Comparison of ENCODE assay signal across 26 mouse cellular contexts in the genomic region with DNA sequence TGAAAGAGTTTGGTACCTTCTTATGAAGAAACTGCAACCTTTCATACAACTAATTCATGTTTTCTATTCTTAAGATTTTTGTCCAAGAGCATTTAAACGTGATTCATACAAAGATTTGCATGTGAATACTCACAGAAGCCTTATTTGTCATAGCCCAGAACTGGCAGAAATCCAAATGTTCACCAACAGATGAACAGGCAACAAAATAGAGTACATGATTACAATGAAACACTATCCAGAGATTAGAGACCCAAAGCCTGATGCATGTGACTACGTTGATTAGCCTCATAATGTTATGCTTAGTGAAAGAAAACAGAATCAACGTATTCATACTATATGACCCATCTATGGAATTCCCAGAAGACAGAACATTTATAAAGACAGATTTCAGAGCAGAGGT.
DNase-seq lines count a peak whose midpoint lies in the region; ATAC-seq and TF ChIP-seq lines count a peak whose summit lies in the region.
"Had no signal": no experiment of that assay in that cellular context is flagged by ENCODE, and none has a peak within 500 bp of the region (broad histone marks: within the 10 kb centered on the region; RNA-seq: fewer than 3 reads in every experiment).

No protein-coding gene starts in this region.

- no peaks in the 10 kb centered on the region for H3K9me3 ChIP-seq in forebrain, embryonic 14.5 days (replicated peaks; ENCODE audit: control insufficient read depth, low read length)
- H3K9me3 ChIP-seq in forebrain, embryonic 11.5 days (ENCODE audit: control insufficient read depth, low read length) = no peaks in the 10 kb centered on the region
- H3K9me3 ChIP-seq in midbrain, embryonic 14.5 days (ENCODE audit: control insufficient read depth, low read length) = no peaks in the 10 kb centered on the region
- no peaks in the 10 kb centered on the region for H3K9me3 ChIP-seq in midbrain, postnatal 0 days (ENCODE audit: low read length)
- H3K9me3 ChIP-seq: embryonic facial prominence, embryonic 10.5 days; embryonic facial prominence, embryonic 12.5 days; forebrain, embryonic 12.5 days; G1E had no signal

- no peak for TF ChIP-seq CTCF in midbrain, postnatal 0 days (IDR thresholded peaks at IDR 0.05)
- TF ChIP-seq CTCF in brain, embryonic 14.5 days (IDR thresholded peaks at IDR 0.05; ENCODE audit: borderline replicate concordance, extremely low read depth, insufficient read depth, insufficient read length) = no peak

- H3K9ac ChIP-seq in forebrain, embryonic 14.5 days (ENCODE audit: low read length) = no peak overlapping the region
- H3K9ac ChIP-seq in forebrain, embryonic 11.5 days (ENCODE audit: low read length) = no peak overlapping the region
- H3K9ac ChIP-seq in midbrain, embryonic 14.5 days (replicated peaks; ENCODE audit: low read length) = no peak overlapping the region
- no peak overlapping the region for H3K9ac ChIP-seq in midbrain, postnatal 0 days (replicated peaks; ENCODE audit: low read length, poor library complexity, severe bottlenecking)
- H3K9ac ChIP-seq: embryonic facial prominence, embryonic 12.5 days; forebrain, embryonic 12.5 days had no signal

- H3K4me3 ChIP-seq in forebrain, embryonic 14.5 days (ENCODE audit: low read depth, low read length) = no peak overlapping the region
- H3K4me3 ChIP-seq in forebrain, embryonic 11.5 days (ENCODE audit: low read depth, low read length) = no peak overlapping the region
- H3K4me3 ChIP-seq in midbrain, embryonic 14.5 days (replicated peaks; ENCODE audit: low read depth, low read length) = no peak overlapping the region
- no peak overlapping the region for H3K4me3 ChIP-seq in midbrain, postnatal 0 days (ENCODE audit: low read depth, low read length)
- H3K4me3 ChIP-seq: embryonic facial prominence, embryonic 10.5 days; embryonic facial prominence, embryonic 12.5 days; forebrain, embryonic 12.5 days; gastrocnemius, adult 2 months had no signal

- no peak overlapping the region for H3K27ac ChIP-seq in forebrain, embryonic 14.5 days (ENCODE audit: low read depth, low read length)
- no peak overlapping the region for H3K27ac ChIP-seq in forebrain, embryonic 11.5 days (ENCODE audit: low read depth, low read length)
- H3K27ac ChIP-seq in midbrain, embryonic 14.5 days (replicated peaks; ENCODE audit: low read depth, low read length) = no peak overlapping the region
- no peak overlapping the region for H3K27ac ChIP-seq in midbrain, postnatal 0 days (ENCODE audit: low read depth, low read length)
- H3K27ac ChIP-seq: embryonic facial prominence, embryonic 10.5 days; embryonic facial prominence, embryonic 12.5 days; forebrain, embryonic 12.5 days; gastrocnemius, adult 2 months had no signal

- no peak for TF ChIP-seq POLR2A in brain, embryonic 14.5 days (IDR thresholded peaks at IDR 0.05; ENCODE audit: borderline replicate concordance, extremely low read depth, insufficient read depth, insufficient read length, poor library complexity, severe bottlenecking)

- no peaks in the 10 kb centered on the region for H3K27me3 ChIP-seq in forebrain, embryonic 14.5 days (replicated peaks; ENCODE audit: control insufficient read depth, insufficient read depth, low read length)
- H3K27me3 ChIP-seq in forebrain, embryonic 11.5 days (ENCODE audit: control insufficient read depth, insufficient read depth, low read length) = no peaks in the 10 kb centered on the region
- no peaks in the 10 kb centered on the region for H3K27me3 ChIP-seq in midbrain, embryonic 14.5 days (ENCODE audit: control insufficient read depth, insufficient read depth, low read length)
- no peaks in the 10 kb centered on the region for H3K27me3 ChIP-seq in midbrain, postnatal 0 days (ENCODE audit: insufficient read depth, low read length)
- H3K27me3 ChIP-seq: CH12.LX; embryonic facial prominence, embryonic 12.5 days; forebrain, embryonic 12.5 days; Patski had no signal

- H3K4me1 ChIP-seq in forebrain, embryonic 14.5 days (ENCODE audit: control insufficient read depth, insufficient read depth, low read length) = no peaks in the 10 kb centered on the region
- no peaks in the 10 kb centered on the region for H3K4me1 ChIP-seq in forebrain, embryonic 11.5 days (replicated peaks; ENCODE audit: control insufficient read depth, insufficient read depth, low read length)
- no peaks in the 10 kb centered on the region for H3K4me1 ChIP-seq in midbrain, embryonic 14.5 days (ENCODE audit: control insufficient read depth, insufficient read depth, low read length)
- no peaks in the 10 kb centered on the region for H3K4me1 ChIP-seq in midbrain, postnatal 0 days (ENCODE audit: insufficient read depth, low read length)
- H3K4me1 ChIP-seq: embryonic facial prominence, embryonic 10.5 days; embryonic facial prominence, embryonic 12.5 days; forebrain, embryonic 12.5 days had no signal

- 20% methylated on average over 3 of the region's 3 CpGs for WGBS in forebrain, embryonic 14.5 days
- WGBS in forebrain, embryonic 11.5 days = 75% methylated on average over 3 of the region's 3 CpGs
- 42% methylated on average over 3 of the region's 3 CpGs for WGBS in midbrain, embryonic 14.5 days
- WGBS in midbrain, postnatal 0 days = 42% methylated on average over 3 of the region's 3 CpGs

- H3K36me3 ChIP-seq in forebrain, embryonic 14.5 days (ENCODE audit: control insufficient read depth, insufficient read depth, low read length) = no peaks in the 10 kb centered on the region
- H3K36me3 ChIP-seq in forebrain, embryonic 11.5 days (ENCODE audit: control insufficient read depth, insufficient read depth, low read length) = no peaks in the 10 kb centered on the region
- no peaks in the 10 kb centered on the region for H3K36me3 ChIP-seq in midbrain, embryonic 14.5 days (ENCODE audit: control insufficient read depth, insufficient read depth, low read length)
- H3K36me3 ChIP-seq in midbrain, postnatal 0 days (ENCODE audit: insufficient read depth, low read length) = no peaks in the 10 kb centered on the region
- H3K36me3 ChIP-seq: embryonic facial prominence, embryonic 10.5 days; embryonic facial prominence, embryonic 12.5 days; forebrain, embryonic 12.5 days; G1E had no signal

- H3K4me2 ChIP-seq in forebrain, embryonic 14.5 days (ENCODE audit: low read length) = no peak overlapping the region
- H3K4me2 ChIP-seq in forebrain, embryonic 11.5 days (ENCODE audit: low read depth, low read length, severe bottlenecking) = no peak overlapping the region
- no peak overlapping the region for H3K4me2 ChIP-seq in midbrain, embryonic 14.5 days (ENCODE audit: low read length)
- no peak overlapping the region for H3K4me2 ChIP-seq in midbrain, postnatal 0 days (ENCODE audit: low read depth, low read length, poor library complexity, severe bottlenecking)
- H3K4me2 ChIP-seq: embryonic facial prominence, embryonic 12.5 days; forebrain, embryonic 12.5 days had no signal

- ATAC-seq in forebrain, embryonic 14.5 days = peak; percentile 52; the same call in 1 of the 2 replicates
- ATAC-seq in forebrain, embryonic 11.5 days (replicated peaks; ENCODE audit: low FRiP score) = no peak
- ATAC-seq in midbrain, embryonic 14.5 days (ENCODE audit: low FRiP score, low TSS enrichment) = no peak
- no peak for ATAC-seq in midbrain, postnatal 0 days (ENCODE audit: low FRiP score)
- ATAC-seq: activated CD4-positive, CD25-positive, alpha-beta regulatory T cell, adult 4 months; CD4-positive, CD25-positive, alpha-beta regulatory T cell, adult 4 months; Patski had no signal

- peak; percentile 51 for DNase-seq in forebrain, embryonic 14.5 days (ENCODE audit: low spot score)
- no peak for DNase-seq in forebrain, embryonic 11.5 days (ENCODE audit: low spot score)
- peak; percentile 14 for DNase-seq in midbrain, embryonic 14.5 days
- DNase-seq in midbrain, postnatal 0 days (ENCODE audit: low spot score) = no peak
- DNase-seq in NIH3T3 (ENCODE audit: low read depth) (peak; percentile 8), MN1 (ENCODE audit: low spot score) (no peak)
- peak; percentile 69 for DNase-seq in brain, embryonic 14.5 days (ENCODE audit: low read depth)
- no peak for DNase-seq in gastrocnemius, adult 8-10 months (ENCODE audit: low spot score in 2 of 2)
- DNase-seq: adrenal gland, adult 8-10 months; adrenal gland, postnatal 14 days; adrenal gland, postnatal 36 days; B cell, adult 2 months; cerebellum, adult 11-12 months; cerebellum, adult 2 months; cerebellum, adult 9-10 months; cerebellum, postnatal 10 days; cerebellum, postnatal 25 days; gastrocnemius, adult 2 months had no signal

Comparison
In these comparisons a context has a peak if more than half of its experiments do, and no peak if none do; other contexts are left out.
1. DNase-seq: peak in forebrain, embryonic 14.5 days (single experiment), midbrain, embryonic 14.5 days (single experiment), NIH3T3 (single experiment) and brain, embryonic 14.5 days (single experiment); none in forebrain, embryonic 11.5 days (single experiment), midbrain, postnatal 0 days (single experiment), MN1 (single experiment) and gastrocnemius, adult 8-10 months (0 of 2).